Comparison of ENCODE assay signal across 8 mouse cellular contexts in genomic region chr5:142905725-142906531, GRCm38 (mm10). TPM values are rescaled to one million over a fixed set of nuclear protein-coding genes. Genes with fewer than 3 reads are reported as not detected.
DNase-seq lines count a peak whose midpoint lies in the region; ATAC-seq and TF ChIP-seq lines count a peak whose summit lies in the region.

No protein-coding gene starts in this region.

- TF ChIP-seq CTCF in liver, embryonic 14.5 days (IDR thresholded peaks at IDR 0.05; ENCODE audit: low read depth): peak; percentile 84
- TF ChIP-seq CTCF in stomach, postnatal 0 days (IDR thresholded peaks at IDR 0.05; ENCODE audit: low read depth): peak; percentile 92

- H3K9me3 ChIP-seq in heart, embryonic 14.5 days (ENCODE audit: control insufficient read depth, low read length): no peaks in the 10 kb centered on the region
- no peaks in the 10 kb centered on the region for H3K9me3 ChIP-seq in liver, embryonic 14.5 days (ENCODE audit: control insufficient read depth, low read length)
- H3K9me3 ChIP-seq in neural tube, embryonic 11.5 days (ENCODE audit: control insufficient read depth, low read length): no peaks in the 10 kb centered on the region
- no peaks in the 10 kb centered on the region for H3K9me3 ChIP-seq in stomach, postnatal 0 days (ENCODE audit: control insufficient read depth, low read length)

- H3K27me3 ChIP-seq in heart, embryonic 14.5 days (ENCODE audit: control insufficient read depth, insufficient read depth, low read length): no peaks in the 10 kb centered on the region
- H3K27me3 ChIP-seq in liver, embryonic 14.5 days (ENCODE audit: control insufficient read depth, insufficient read depth, low read length): no peaks in the 10 kb centered on the region
- no peaks in the 10 kb centered on the region for H3K27me3 ChIP-seq in neural tube, embryonic 11.5 days (ENCODE audit: control insufficient read depth, insufficient read depth, low read length)
- no peaks in the 10 kb centered on the region for H3K27me3 ChIP-seq in stomach, postnatal 0 days (ENCODE audit: control insufficient read depth, insufficient read depth, low read length)

- H3K9ac ChIP-seq in heart, embryonic 14.5 days (ENCODE audit: low read length): peak overlapping the region; percentile 100
- H3K9ac ChIP-seq in liver, embryonic 14.5 days (replicated peaks): peak overlapping the region; percentile 98
- H3K9ac ChIP-seq in neural tube, embryonic 11.5 days (ENCODE audit: low read length): peak overlapping the region; percentile 99
- H3K9ac ChIP-seq in stomach, postnatal 0 days (ENCODE audit: low read length): peak overlapping the region; percentile 100

- H3K36me3 ChIP-seq in heart, embryonic 14.5 days (ENCODE audit: control insufficient read depth, insufficient read depth, low read length): peaks cover 48% of the 10 kb centered on the region
- H3K36me3 ChIP-seq in liver, embryonic 14.5 days (replicated peaks; ENCODE audit: control insufficient read depth, insufficient read depth, low read depth): peaks cover 47% of the 10 kb centered on the region
- peaks cover 16% of the 10 kb centered on the region for H3K36me3 ChIP-seq in neural tube, embryonic 11.5 days (ENCODE audit: control insufficient read depth, insufficient read depth, low read length)
- H3K36me3 ChIP-seq in stomach, postnatal 0 days (ENCODE audit: control insufficient read depth, insufficient read depth, low read length): peaks cover 21% of the 10 kb centered on the region

- WGBS in heart, embryonic 14.5 days: under 1% methylated on average over 84 of the region's 84 CpGs
- under 1% methylated on average over 84 of the region's 84 CpGs for WGBS in liver, embryonic 14.5 days (ENCODE audit: insufficient replicate concordance)
- WGBS in neural tube, embryonic 11.5 days: under 1% methylated on average over 83 of the region's 84 CpGs
- under 1% methylated on average over 64 of the region's 84 CpGs for WGBS in stomach, postnatal 0 days

- peak overlapping the region; percentile 100 for H3K27ac ChIP-seq in brown adipose tissue, adult 24 weeks (replicated peaks; ENCODE audit: low read depth, low read length)
- H3K27ac ChIP-seq in heart, embryonic 14.5 days (replicated peaks in 1 of 2; ENCODE audit: control insufficient read depth in 1 of 2, insufficient read depth in 1 of 2, low read depth in 2 of 2, low read length in 2 of 2): peak overlapping the region; percentile 99 to 100
- H3K27ac ChIP-seq in liver, embryonic 14.5 days: peak overlapping the region; percentile 91
- peak overlapping the region; percentile 99 for H3K27ac ChIP-seq in neural tube, embryonic 11.5 days (ENCODE audit: low read depth, low read length)
- H3K27ac ChIP-seq in stomach, postnatal 0 days (replicated peaks): peak overlapping the region; percentile 100

- peak; percentile 100 for DNase-seq in CD4-positive, CD25-positive, alpha-beta regulatory T cell, adult 2 months (ENCODE audit: low read depth, low spot score)
- peak; percentile 93 for DNase-seq in fibroblast of lung, adult 2 months (ENCODE audit: low read depth)
- DNase-seq in kidney, postnatal 14 days: peak; percentile 100
- DNase-seq in liver, embryonic 14.5 days (ENCODE audit: low read depth in 3 of 3, low spot score in 3 of 3): peak; percentile 93 to 95 (median 94)
- peak; percentile 99 for DNase-seq in neural tube, embryonic 11.5 days (ENCODE audit: low spot score)
- DNase-seq in stomach, postnatal 0 days (ENCODE audit: low spot score): peak; percentile 99

- H3K4me3 ChIP-seq in brown adipose tissue, adult 24 weeks (ENCODE audit: insufficient read depth, low read depth, low read length): peak overlapping the region; percentile 88
- peak overlapping the region; percentile 77 to 100 for H3K4me3 ChIP-seq in heart, embryonic 14.5 days (ENCODE audit: control insufficient read depth in 1 of 2, insufficient read depth in 1 of 2, low read depth in 1 of 2, low read length in 2 of 2)
- peak overlapping the region; percentile 75 to 97 for H3K4me3 ChIP-seq in liver, embryonic 14.5 days (ENCODE audit: insufficient read depth in 1 of 2, low read depth in 2 of 2, low read length in 2 of 2)
- H3K4me3 ChIP-seq in neural tube, embryonic 11.5 days (ENCODE audit: low read depth, low read length): peak overlapping the region; percentile 82
- H3K4me3 ChIP-seq in stomach, postnatal 0 days (ENCODE audit: low read depth, low read length): peak overlapping the region; percentile 100

- peaks cover 27% of the 10 kb centered on the region for H3K4me1 ChIP-seq in brown adipose tissue, adult 24 weeks (ENCODE audit: control insufficient read depth, insufficient read depth, insufficient read length, low read length)
- H3K4me1 ChIP-seq in heart, embryonic 14.5 days (ENCODE audit: control insufficient read depth in 2 of 2, insufficient read depth in 2 of 2, low read length in 2 of 2): peaks cover 35 to 47% of the 10 kb centered on the region in 2 experiments
- H3K4me1 ChIP-seq in liver, embryonic 14.5 days (replicated peaks; ENCODE audit: control insufficient read depth in 2 of 2, insufficient read depth in 2 of 2, low read length in 1 of 2): peaks cover 32 to 43% of the 10 kb centered on the region in 2 experiments
- peaks cover 31% of the 10 kb centered on the region for H3K4me1 ChIP-seq in neural tube, embryonic 11.5 days (ENCODE audit: control insufficient read depth, insufficient read depth, low read length)
- H3K4me1 ChIP-seq in stomach, postnatal 0 days (replicated peaks; ENCODE audit: control insufficient read depth, insufficient read depth): peaks cover 26% of the 10 kb centered on the region

- TF ChIP-seq EP300 in liver, embryonic 14.5 days (IDR thresholded peaks at IDR 0.05; ENCODE audit: low read depth): peak; percentile 48
- TF ChIP-seq EP300 in stomach, postnatal 0 days (optimal IDR thresholded peaks at IDR 0.05): peak; percentile 86

- H3K4me2 ChIP-seq in heart, embryonic 14.5 days (ENCODE audit: low read length): peak overlapping the region; percentile 91
- peak overlapping the region; percentile 85 for H3K4me2 ChIP-seq in liver, embryonic 14.5 days (ENCODE audit: low read depth)
- H3K4me2 ChIP-seq in neural tube, embryonic 11.5 days (ENCODE audit: low read depth): peak overlapping the region; percentile 85
- H3K4me2 ChIP-seq in stomach, postnatal 0 days (replicated peaks; ENCODE audit: low read depth): peak overlapping the region; percentile 63

- ATAC-seq in heart, embryonic 14.5 days (ENCODE audit: insufficient number of reproducible peaks, insufficient read depth, low FRiP score, low read depth): peak; percentile 86
- ATAC-seq in liver, embryonic 14.5 days (ENCODE audit: insufficient read depth): peak; percentile 90
- ATAC-seq in neural tube, embryonic 11.5 days (ENCODE audit: insufficient read depth, low FRiP score, low TSS enrichment): peak; percentile 73
- peak; percentile 83 for ATAC-seq in stomach, postnatal 0 days (ENCODE audit: low FRiP score, low TSS enrichment)

RNA-seq across cellular contexts. Expression of gene Actb, which starts 0.6 kb away (rescaled TPM):
- 1,228 and 1,297 TPM in 2 replicates for polyA plus RNA-seq in brown adipose tissue, adult 24 weeks (2012; ENCODE audit: insufficient read depth, insufficient read length, missing spikeins)
- 5,159 and 5,554 TPM in 2 replicates for polyA plus RNA-seq in heart, embryonic 14.5 days (2014; fragmentation: Nextera tagmentation; extraction: Ambion mirVana)
- polyA plus RNA-seq in liver, embryonic 14.5 days (2012; rRNA removed): 776 and 920 TPM in 2 replicates
- 7,259 and 7,802 TPM in 2 replicates for polyA plus RNA-seq in liver, embryonic 14.5 days (2014; fragmentation: Nextera tagmentation; extraction: Ambion mirVana)
- 15,839 and 16,684 TPM in 2 replicates for polyA plus RNA-seq in neural tube, embryonic 11.5 days (2014; fragmentation: Nextera tagmentation; extraction: Ambion mirVana)
- 14,823 and 16,187 TPM in 2 replicates for polyA plus RNA-seq in stomach, postnatal 0 days (2015; fragmentation: Nextera tagmentation; extraction: Ambion mirVana)

RNA-seq across cellular contexts. Expression of gene Fbxl18, which starts 10.7 kb away (rescaled TPM):
- 2.7 and 2.9 TPM in 2 replicates for polyA plus RNA-seq in brown adipose tissue, adult 24 weeks (2012; ENCODE audit: insufficient read depth, insufficient read length, missing spikeins)
- 5.5 and 7.2 TPM in 2 replicates for polyA plus RNA-seq in heart, embryonic 14.5 days (2014; fragmentation: Nextera tagmentation; extraction: Ambion mirVana)
- 1.9 and 2.2 TPM in 2 replicates for polyA plus RNA-seq in liver, embryonic 14.5 days (2012; rRNA removed)
- 1.6 and 2.0 TPM in 2 replicates for polyA plus RNA-seq in liver, embryonic 14.5 days (2014; fragmentation: Nextera tagmentation; extraction: Ambion mirVana)
- 12.2 and 13.7 TPM in 2 replicates for polyA plus RNA-seq in neural tube, embryonic 11.5 days (2014; fragmentation: Nextera tagmentation; extraction: Ambion mirVana)
- 5.0 and 5.3 TPM in 2 replicates for polyA plus RNA-seq in stomach, postnatal 0 days (2015; fragmentation: Nextera tagmentation; extraction: Ambion mirVana)

RNA-seq across cellular contexts. Expression of gene Fscn1, which starts 54.2 kb away (rescaled TPM):
- polyA plus RNA-seq in brown adipose tissue, adult 24 weeks (2012; ENCODE audit: insufficient read depth, insufficient read length, missing spikeins): 9.1 and 16.2 TPM in 2 replicates
- 120 and 124 TPM in 2 replicates for polyA plus RNA-seq in heart, embryonic 14.5 days (2014; fragmentation: Nextera tagmentation; extraction: Ambion mirVana)
- 21.1 and 25.3 TPM in 2 replicates for polyA plus RNA-seq in liver, embryonic 14.5 days (2012; rRNA removed)
- 19.3 and 21.4 TPM in 2 replicates for polyA plus RNA-seq in liver, embryonic 14.5 days (2014; fragmentation: Nextera tagmentation; extraction: Ambion mirVana)
- polyA plus RNA-seq in neural tube, embryonic 11.5 days (2014; fragmentation: Nextera tagmentation; extraction: Ambion mirVana): 664 and 698 TPM in 2 replicates
- polyA plus RNA-seq in stomach, postnatal 0 days (2015; fragmentation: Nextera tagmentation; extraction: Ambion mirVana): 42.0 and 42.7 TPM in 2 replicates

Comparison
In these comparisons a context has a peak if more than half of its experiments do, and no peak if none do; other contexts are left out.
1. Peak in every context shown above with its lines: DNase-seq, ATAC-seq, H3K4me3 ChIP-seq and H3K27ac ChIP-seq.